Mouse (Mus musculus) heart, embryonic 12.5 days (tissue): ENCODE data around the gene Csmd2. TPM values are rescaled to one million over a fixed set of nuclear protein-coding genes. Genes with fewer than 3 reads are reported as not detected.
"Not testable (repeated sequence)": the region's sequence is repeated elsewhere in the genome, so short reads cannot be mapped to it uniquely, and the experiment has no call there.

Experiments used
- ATAC-seq: fragments of 200-750 bp; cut with Nextera tagmentation; 2 replicates; pipeline ENCODE4 v1.8.0; 2017; ENCODE audit warnings: moderate TSS enrichment, moderate library complexity; ENCODE audit not compliant: insufficient number of reproducible peaks, low FRiP score
- H3K27ac ChIP-seq: fragments of 300-500 bp; sonication (generic); 2 replicates; pipeline ENCODE4 v1.5.1; 2016; ENCODE audit warnings: mild to moderate bottlenecking, moderate library complexity; ENCODE audit not compliant: poor library complexity, severe bottlenecking
- H3K27me3 ChIP-seq: fragments of 300-500 bp; sonication (generic); replicated peaks from 2 replicates; pipeline ENCODE4 v1.6.1; 2016; ENCODE audit warnings: mild to moderate bottlenecking, moderate library complexity
- H3K36me3 ChIP-seq: fragments of 300-500 bp; sonication (generic); 2 replicates; pipeline ENCODE4 v1.6.1; 2016; ENCODE audit warnings: mild to moderate bottlenecking, moderate library complexity
- H3K4me1 ChIP-seq: fragments of 300-500 bp; sonication (generic); replicated peaks from 2 replicates; pipeline ENCODE4 v1.6.1; 2016; ENCODE audit warnings: mild to moderate bottlenecking
- H3K4me2 ChIP-seq: fragments of 300-500 bp; sonication (generic); 2 replicates; pipeline ENCODE4 v1.6.1; 2016; ENCODE audit warnings: mild to moderate bottlenecking, moderate library complexity
- H3K4me3 ChIP-seq: fragments of 300-500 bp; sonication (generic); 2 replicates; pipeline ENCODE4 v1.5.1; 2016; ENCODE audit warnings: mild to moderate bottlenecking
- H3K9ac ChIP-seq: fragments of 300-500 bp; sonication (generic); 2 replicates; pipeline ENCODE4 v1.6.1; 2016; ENCODE audit warnings: mild to moderate bottlenecking, moderate library complexity
- H3K9me3 ChIP-seq: fragments of 300-500 bp; sonication (generic); replicated peaks from 2 replicates; pipeline ENCODE4 v1.6.1; 2016; ENCODE audit warnings: mild to moderate bottlenecking, moderate library complexity
- WGBS: fragments of 180-500 bp; shearing (Covaris S2); methylation state at CpG from one replicate; pipeline ENCODE4 v1.1.7; 2016; 5-methylcytosine and 5-hydroxymethylcytosine counted together
- polyA plus RNA-seq: library from polyadenylated mRNA; unstranded; fragments of >200 nt; fragmentation: Nextera tagmentation; extraction: Ambion mirVana; gene quantifications from 2 replicates; pipeline ENCODE4 v1.2.1, GENCODE M21; 2016

Csmd2 gene
- polyA plus RNA-seq, 1 experiment from 2014 or later = 0.06 TPM

DNA sequence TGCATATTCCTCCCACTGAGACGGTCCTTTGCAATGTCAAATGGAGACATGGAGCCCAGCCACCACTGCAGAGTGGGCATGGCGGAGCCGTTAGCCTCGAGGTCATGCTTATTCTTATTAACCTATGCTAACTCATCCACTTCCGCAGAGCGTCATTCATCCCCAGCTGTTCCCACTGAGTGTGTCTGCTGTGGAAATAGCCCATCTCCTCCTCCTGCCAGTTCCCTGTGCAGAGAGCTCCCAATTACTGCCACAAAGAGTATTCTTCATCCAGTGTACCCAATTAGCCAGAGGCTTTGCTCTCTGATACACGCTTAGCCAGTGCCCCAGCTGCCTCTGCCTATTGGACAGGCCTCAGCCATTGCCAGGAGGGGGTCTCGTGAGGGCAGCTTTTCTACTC lies 504.4 kb downstream of the Csmd2 start:
- no peak for ATAC-seq
- no peaks in the 10 kb centered on the region for H3K27me3 ChIP-seq
- no peak overlapping the region for H3K4me2 ChIP-seq
- WGBS = 71% methylated on average over 8 of the region's 8 CpGs
- H3K27ac ChIP-seq = no peak overlapping the region
- no peaks in the 10 kb centered on the region for H3K9me3 ChIP-seq
- H3K36me3 ChIP-seq = no peaks in the 10 kb centered on the region
- H3K4me1 ChIP-seq = no peaks in the 10 kb centered on the region
- no peak overlapping the region for H3K4me3 ChIP-seq
- H3K9ac ChIP-seq = no peak overlapping the region

- Histone ChIP-seq H3K27me3 (no peaks in the 10 kb centered on the region; the same call in 1 of the 2 replicates), H3K4me3 (no peak overlapping the region), H3K4me2 (no peak overlapping the region), H3K36me3 (no peaks in the 10 kb centered on the region), H3K4me1 (no peaks in the 10 kb centered on the region), H3K9ac (no peak overlapping the region), H3K9me3 (no peaks in the 10 kb centered on the region; the same call in 1 of the 2 replicates), H3K27ac (no peak overlapping the region)
- WGBS = 75% methylated on average over 2 of the region's 2 CpGs
- no peak for ATAC-seq
These were observed 512.3 kb downstream of the Csmd2 start for GRCm38 (mm10) chr4:128499980-128500379.

GRCm38 (mm10) chr4:128506878-128507277 lies 519.2 kb downstream of the Csmd2 start:
- Histone ChIP-seq H3K36me3 (no peaks in the 10 kb centered on the region), H3K27ac (no peak overlapping the region), H3K4me2 (no peak overlapping the region), H3K9me3 (no peaks in the 10 kb centered on the region), H3K4me3 (no peak overlapping the region), H3K27me3 (peaks cover 4% of the 10 kb centered on the region; the same call in 1 of the 2 replicates), H3K4me1 (no peaks in the 10 kb centered on the region), H3K9ac (no peak overlapping the region)
- WGBS = 56% methylated on average over 10 of the region's 10 CpGs
- ATAC-seq = no peak

GRCm38 (mm10) chr4:128509885-128510284 lies 522.2 kb downstream of the Csmd2 start:
- 67% methylated on average over 5 of the region's 5 CpGs for WGBS
- Histone ChIP-seq H3K4me2 (no peak overlapping the region), H3K36me3 (no peaks in the 10 kb centered on the region), H3K9ac (no peak overlapping the region), H3K4me1 (no peaks in the 10 kb centered on the region), H3K27ac (no peak overlapping the region), H3K9me3 (no peaks in the 10 kb centered on the region), H3K27me3 (peaks cover 4% of the 10 kb centered on the region; the same call in 1 of the 2 replicates), H3K4me3 (no peak overlapping the region)
- ATAC-seq = no peak

DNA sequence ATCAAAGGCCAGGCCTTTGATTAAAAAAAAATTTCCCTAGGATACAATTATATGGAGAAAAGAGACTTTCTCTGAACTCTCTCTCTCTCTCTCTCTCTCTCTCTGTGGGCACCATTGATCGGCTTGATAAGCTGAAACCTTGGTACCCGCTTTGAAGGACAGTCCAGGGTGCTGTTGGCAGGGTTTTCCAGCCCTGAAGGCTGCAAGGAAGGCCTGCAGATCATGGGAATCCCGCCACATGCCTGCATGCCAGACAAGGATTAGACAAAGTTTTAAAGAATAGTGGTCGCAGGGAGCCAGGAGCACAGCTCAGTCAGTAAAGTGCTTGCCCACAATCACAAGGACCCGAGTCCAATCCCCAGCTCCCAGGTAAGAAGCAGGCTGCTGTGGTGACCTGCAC lies 526.8 kb downstream of the Csmd2 start:
- Histone ChIP-seq H3K4me3 (no peak overlapping the region), H3K9ac (no peak overlapping the region), H3K27me3 (peaks cover 4% of the 10 kb centered on the region; the same call in 1 of the 2 replicates), H3K4me1 (no peaks in the 10 kb centered on the region), H3K4me2 (no peak overlapping the region), H3K9me3 (no peaks in the 10 kb centered on the region), H3K36me3 (no peaks in the 10 kb centered on the region), H3K27ac (no peak overlapping the region)
- ATAC-seq = no peak
- WGBS = 72% methylated on average over 5 of the region's 5 CpGs

DNA sequence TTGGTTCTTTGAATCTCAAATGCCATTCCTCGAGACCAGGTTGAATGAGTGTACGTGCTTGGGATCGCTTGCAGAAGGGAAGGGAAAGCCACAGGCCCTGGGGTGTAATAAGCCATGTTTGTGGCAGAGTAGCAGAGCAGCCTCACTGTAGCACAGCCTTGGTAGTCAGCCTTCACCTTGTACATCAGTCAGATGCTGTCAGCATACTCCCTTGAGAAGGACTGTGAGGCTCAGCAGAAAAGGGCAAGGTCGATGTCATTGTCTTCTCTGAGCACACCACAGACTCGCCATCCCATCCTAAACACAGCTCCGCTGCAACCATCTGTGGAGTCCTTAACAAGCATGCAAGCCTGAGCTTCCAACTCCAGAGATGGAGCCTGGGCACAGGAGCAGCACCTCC lies 533.6 kb downstream of the Csmd2 start:
- H3K27me3 ChIP-seq = no peaks in the 10 kb centered on the region
- H3K4me3 ChIP-seq = no peak overlapping the region
- no peak overlapping the region for H3K9ac ChIP-seq
- H3K4me2 ChIP-seq = no peak overlapping the region
- WGBS = 76% methylated on average over 6 of the region's 6 CpGs
- no peaks in the 10 kb centered on the region for H3K9me3 ChIP-seq
- no peak overlapping the region for H3K27ac ChIP-seq
- no peaks in the 10 kb centered on the region for H3K4me1 ChIP-seq
- no peak for ATAC-seq
- H3K36me3 ChIP-seq = no peaks in the 10 kb centered on the region

DNA sequence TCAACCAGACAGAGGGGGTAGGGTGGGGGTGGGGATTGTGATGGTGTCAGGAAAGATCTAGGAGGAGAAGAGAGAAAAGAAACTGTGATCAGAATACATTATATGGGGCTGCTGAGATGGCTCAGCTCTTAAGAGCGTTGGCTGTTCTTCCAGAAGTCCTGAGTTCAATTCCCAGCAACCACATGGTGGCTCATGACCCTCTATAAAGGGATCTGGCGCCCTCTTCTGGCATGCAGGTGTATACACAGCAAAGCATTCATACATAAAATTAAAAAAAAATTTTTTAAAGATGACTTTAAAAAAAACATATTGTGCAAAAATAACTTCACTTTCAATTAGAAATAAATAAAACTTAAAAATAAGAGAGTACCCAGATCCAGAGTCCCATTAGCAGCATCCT lies 555.7 kb downstream of the Csmd2 start:
- Histone ChIP-seq H3K36me3 (no peaks in the 10 kb centered on the region), H3K4me3 (no peak overlapping the region), H3K27me3 (no peaks in the 10 kb centered on the region; the same call in 1 of the 2 replicates), H3K27ac (no peak overlapping the region), H3K4me1 (no peaks in the 10 kb centered on the region), H3K4me2 (no peak overlapping the region), H3K9ac (no peak overlapping the region), H3K9me3 (no peaks in the 10 kb centered on the region)
- ATAC-seq = no peak
- 30% methylated on average over 2 of the region's 2 CpGs for WGBS

DNA sequence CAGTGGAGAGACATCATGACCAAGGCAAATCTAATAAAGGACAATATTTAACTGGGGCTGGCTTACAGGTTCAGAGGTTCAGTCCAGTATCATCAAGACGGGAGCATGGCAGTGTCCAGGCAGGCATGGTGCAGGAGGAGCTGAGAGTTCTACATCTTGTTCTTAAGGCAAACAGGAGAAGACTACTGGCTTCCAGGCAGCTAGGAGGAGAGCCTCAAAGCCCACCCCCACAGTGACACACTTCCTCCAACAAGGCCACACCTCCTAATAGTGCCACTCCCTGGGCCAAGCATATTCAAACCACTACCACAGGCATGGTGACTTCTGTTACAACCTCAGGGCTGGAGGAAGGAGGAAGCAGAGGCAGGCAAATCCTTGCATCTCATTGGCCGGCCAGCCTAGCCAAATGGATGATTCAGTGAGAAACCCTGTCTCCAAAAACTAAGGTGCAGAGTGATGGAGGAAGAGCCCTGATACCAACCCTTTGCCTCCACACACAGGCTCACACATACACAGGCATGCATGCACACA lies 556.4 kb downstream of the Csmd2 start:
- not testable (repeated sequence) for H3K27me3 ChIP-seq, H3K4me1 ChIP-seq, H3K4me2 ChIP-seq, H3K9me3 ChIP-seq, H3K9ac ChIP-seq, ATAC-seq, H3K27ac ChIP-seq, H3K36me3 ChIP-seq, H3K4me3 ChIP-seq
- WGBS = 72% methylated on average over 2 of the region's 2 CpGs

GRCm38 (mm10) chr4:128550756-128551155 lies 563.1 kb downstream of the Csmd2 start:
- no peak for ATAC-seq
- H3K27me3 ChIP-seq = peaks cover 8% of the 10 kb centered on the region; the same call in 1 of the 2 replicates
- H3K36me3 ChIP-seq = no peaks in the 10 kb centered on the region

GRCm38 (mm10) chr4:128554198-128554597 lies 566.5 kb downstream of the Csmd2 start:
- H3K4me3 ChIP-seq = no peak overlapping the region
- ATAC-seq = no peak
- H3K36me3 ChIP-seq = no peaks in the 10 kb centered on the region
- H3K4me1 ChIP-seq = no peaks in the 10 kb centered on the region
- H3K27ac ChIP-seq = no peak overlapping the region
- H3K9ac ChIP-seq = no peak overlapping the region
- H3K9me3 ChIP-seq = no peaks in the 10 kb centered on the region
- 87% methylated on average over 2 of the region's 2 CpGs for WGBS
- H3K27me3 ChIP-seq = peaks cover 5% of the 10 kb centered on the region; the same call in 1 of the 2 replicates
- no peak overlapping the region for H3K4me2 ChIP-seq

More at GRCm38 (mm10) chr4:128550756-128551155, 563.1 kb downstream of the Csmd2 start:
- no peaks in the 10 kb centered on the region for H3K9me3 ChIP-seq
- H3K4me2 ChIP-seq = no peak overlapping the region
- H3K27ac ChIP-seq = no peak overlapping the region
- H3K4me3 ChIP-seq = no peak overlapping the region
- no peaks in the 10 kb centered on the region for H3K4me1 ChIP-seq
- 65% methylated on average over 6 of the region's 6 CpGs for WGBS
- H3K9ac ChIP-seq = no peak overlapping the region

DNA sequence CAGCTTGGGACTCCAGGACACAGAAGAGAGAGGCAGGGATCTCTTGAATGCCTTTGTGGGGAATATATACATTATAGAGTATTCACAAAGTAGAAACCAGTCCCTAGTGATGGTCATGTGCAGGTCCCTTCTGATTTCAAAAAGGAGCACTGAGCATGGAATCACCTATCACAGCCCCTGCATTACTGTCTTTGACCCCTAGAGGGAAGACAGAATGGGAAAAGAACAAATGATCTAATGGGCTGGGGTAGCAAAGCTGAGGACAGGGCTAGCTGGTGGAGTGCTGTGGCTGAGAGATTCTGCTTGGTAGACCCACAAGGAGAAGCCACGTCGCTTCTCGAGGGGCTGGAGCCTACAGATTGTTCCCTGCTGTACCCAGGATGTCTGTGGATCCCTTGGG lies 572.7 kb downstream of the Csmd2 start:
- no peak overlapping the region for H3K27ac ChIP-seq
- H3K9ac ChIP-seq = no peak overlapping the region
- H3K4me1 ChIP-seq = no peaks in the 10 kb centered on the region
- WGBS = 61% methylated on average over 3 of the region's 3 CpGs
- no peak for ATAC-seq
- H3K4me2 ChIP-seq = no peak overlapping the region
- no peaks in the 10 kb centered on the region for H3K9me3 ChIP-seq
- peaks cover 10% of the 10 kb centered on the region; the same call in 1 of the 2 replicates for H3K27me3 ChIP-seq
- H3K36me3 ChIP-seq = no peaks in the 10 kb centered on the region
- no peak overlapping the region for H3K4me3 ChIP-seq

GRCm38 (mm10) chr4:128575811-128576210 lies 588.2 kb downstream of the Csmd2 start:
- ATAC-seq = no peak
- H3K9ac ChIP-seq = no peak overlapping the region
- 82% methylated on average over 4 of the region's 4 CpGs for WGBS
- peaks cover 29% of the 10 kb centered on the region for H3K36me3 ChIP-seq
- H3K4me3 ChIP-seq = no peak overlapping the region
- H3K27ac ChIP-seq = no peak overlapping the region
- H3K4me2 ChIP-seq = no peak overlapping the region
- no peaks in the 10 kb centered on the region for H3K4me1 ChIP-seq
- no peaks in the 10 kb centered on the region for H3K27me3 ChIP-seq
- peaks cover 21% of the 10 kb centered on the region for H3K9me3 ChIP-seq
